Mouse (Mus musculus) MEL (cell line): Measurements from ENCODE around the gene Ogfod2.

Source experiments
- CTCF ChIP-seq, 3 experiments: IDR thresholded peaks in 2 of 3; conservative IDR thresholded peaks in 1 of 3; 2 replicates each; pipeline ENCODE4 v1.5.1; 2011 to 2012; ENCODE audit warnings: low read length in 3 of 3, low read depth in 2 of 3, mild to moderate bottlenecking in 2 of 3, improper control_type of control experiment in 1 of 3, inconsistent platforms in 1 of 3, mixed read lengths in 1 of 3, moderate library complexity in 1 of 3; ENCODE audit not compliant: control insufficient read depth in 1 of 3, insufficient read depth in 1 of 3, poor library complexity in 1 of 3, severe bottlenecking in 1 of 3
- GABPA ChIP-seq: IDR thresholded peaks from 2 replicates; pipeline ENCODE4 v1.6.1; 2012; ENCODE audit warnings: low read depth, mild to moderate bottlenecking, inconsistent platforms, low read length, improper control_type of control experiment, moderate library complexity
- GATA1 ChIP-seq: IDR thresholded peaks from 2 replicates; pipeline ENCODE4 v1.6.1; 2011; ENCODE audit warnings: low read depth, low read length, improper control_type of control experiment
- HCFC1 ChIP-seq: IDR thresholded peaks from 2 replicates; pipeline ENCODE4 v1.6.1; 2012; ENCODE audit warnings: low read depth, mild to moderate bottlenecking, inconsistent platforms, low read length, improper control_type of control experiment, moderate library complexity
- JUND ChIP-seq: IDR thresholded peaks from 2 replicates; pipeline ENCODE4 v1.6.1; 2011; ENCODE audit warnings: low read depth, mild to moderate bottlenecking, improper control_type of control experiment, low read length
- POLR2A ChIP-seq, 2 experiments: IDR thresholded peaks; 2 replicates each; pipeline ENCODE4 v1.6.1; 2011 to 2012; ENCODE audit warnings: low read length in 2 of 2, mild to moderate bottlenecking in 2 of 2, control low read depth in 1 of 2, improper control_type of control experiment in 1 of 2, low read depth in 1 of 2, moderate library complexity in 1 of 2; ENCODE audit not compliant: control insufficient read depth in 1 of 2, insufficient read depth in 1 of 2, poor library complexity in 1 of 2
- TAL1 ChIP-seq: IDR thresholded peaks from 2 replicates; pipeline ENCODE4 v1.6.1; 2012; ENCODE audit warnings: mild to moderate bottlenecking, inconsistent platforms, low read length, moderate library complexity, mixed read lengths
- USF2 ChIP-seq, 2 experiments: IDR thresholded peaks; 2 replicates each; pipeline ENCODE4 v1.6.1; 2011 to 2012; ENCODE audit warnings: improper control_type of control experiment in 2 of 2, low read length in 2 of 2, borderline replicate concordance in 1 of 2, inconsistent platforms in 1 of 2, low read depth in 1 of 2, mild to moderate bottlenecking in 1 of 2; ENCODE audit not compliant: insufficient read depth in 1 of 2
- ZC3H11A ChIP-seq: IDR thresholded peaks from 2 replicates; pipeline ENCODE4 v1.6.1; 2012; ENCODE audit warnings: low read depth, mild to moderate bottlenecking, inconsistent platforms, low read length, improper control_type of control experiment
- ZNF384 ChIP-seq: IDR thresholded peaks from 2 replicates; pipeline ENCODE4 v1.6.1; 2012; ENCODE audit warnings: low read depth, mild to moderate bottlenecking, inconsistent platforms, low read length, improper control_type of control experiment

GRCm38 (mm10) chr5:124093120-124093794 is 18.8 kb upstream of the Ogfod2 start:
- TF ChIP-seq CTCF (IDR thresholded peaks at IDR 0.05 in 2 of 3, conservative IDR thresholded peaks at IDR 0.05 in 1 of 3; ENCODE audit: control insufficient read depth in 1 of 3, insufficient read depth in 1 of 3, low read depth in 2 of 3, low read length in 3 of 3, poor library complexity in 1 of 3, severe bottlenecking in 1 of 3) (no peak), JUND (no peak), GATA1 (no peak), GABPA (no peak), ZC3H11A (no peak), POLR2A (IDR thresholded peaks at IDR 0.05; ENCODE audit: control insufficient read depth in 1 of 2, insufficient read depth in 1 of 2, low read depth in 1 of 2, low read length in 2 of 2, poor library complexity in 1 of 2) (no peak), USF2 (IDR thresholded peaks at IDR 0.05; ENCODE audit: borderline replicate concordance in 1 of 2, insufficient read depth in 1 of 2, low read depth in 1 of 2, low read length in 2 of 2) (no peak), HCFC1 (no peak), TAL1 (no peak), ZNF384 (no peak)
